Mouse (Mus musculus) urinary bladder, adult 2 months (tissue): ENCODE data around the gene Nrp1. TPM values are rescaled to one million over a fixed set of nuclear protein-coding genes. Genes with fewer than 3 reads are reported as not detected.

ENCODE experiments used
- DNase-seq: peaks from one replicate; pipeline ENCODE4 v3.0.0; 2022; ENCODE audit warnings: low spot score
- polyA plus RNA-seq: library from polyadenylated mRNA; depleted of rRNA; stranded (reverse); fragments of >200 nt; gene quantifications from 2 replicates; pipeline ENCODE4 v1.2.3, GENCODE M21; 2012

Nrp1 gene
- polyA plus RNA-seq, 1 experiment = 23.4 TPM

DNA sequence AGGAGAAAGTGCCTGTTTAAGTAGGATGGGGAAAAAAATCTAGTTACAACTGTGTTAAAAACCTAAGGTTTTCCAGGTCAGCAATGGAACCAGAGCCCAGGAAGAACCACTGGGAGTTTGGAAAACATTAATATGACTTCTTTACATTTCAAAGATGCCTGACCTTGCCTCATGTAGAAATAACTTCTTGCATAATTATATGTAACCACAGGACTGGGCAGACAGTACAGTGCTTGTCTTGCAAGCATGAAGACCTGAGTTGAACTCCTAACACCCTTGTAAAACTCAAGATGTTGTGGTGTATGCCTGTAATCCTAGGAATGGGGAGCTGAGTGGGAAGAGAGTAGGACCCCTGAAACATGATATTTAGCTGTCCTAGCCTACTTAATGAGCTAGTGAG lies 61.6 kb downstream of the Nrp1 start:
- no peak for DNase-seq

DNA sequence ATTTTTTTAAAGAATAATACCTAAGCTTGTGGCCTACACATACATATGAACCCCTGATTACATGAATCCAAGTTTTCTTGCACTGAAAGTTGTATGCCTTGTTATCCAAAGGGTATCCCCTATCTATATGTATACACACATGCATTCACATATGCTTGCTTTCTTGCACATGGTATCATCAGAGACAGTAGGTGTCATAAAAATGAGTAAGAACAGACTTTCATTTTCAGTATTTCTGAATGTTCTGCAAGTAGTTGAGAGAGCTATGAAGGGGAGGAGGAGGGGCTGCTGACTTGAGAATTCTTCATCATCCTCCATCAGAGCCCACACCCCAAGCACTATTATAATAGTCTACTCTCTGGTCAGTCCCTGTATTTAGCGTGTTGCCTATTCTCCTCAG lies 62.0 kb downstream of the Nrp1 start:
- DNase-seq = no peak

DNA sequence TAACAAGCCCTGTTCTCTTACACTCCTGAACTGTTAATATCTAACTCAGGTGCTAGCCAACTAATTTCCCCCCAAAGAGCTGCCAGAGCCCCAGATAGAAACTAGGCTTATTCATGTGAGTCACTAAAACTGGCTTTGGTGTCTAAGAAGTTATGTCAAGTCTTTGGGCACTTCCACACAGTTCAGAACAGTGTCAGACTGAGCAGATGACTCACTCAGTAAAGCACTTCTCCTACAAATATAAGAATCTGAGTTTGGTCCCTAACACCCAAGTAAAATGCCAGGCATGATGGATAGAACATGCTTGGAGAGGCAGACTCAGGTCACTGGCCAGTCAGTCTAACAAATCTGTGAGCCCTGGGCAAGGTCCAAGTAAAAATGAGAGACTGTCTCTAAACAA lies 65.4 kb downstream of the Nrp1 start:
- DNase-seq = no peak

DNA sequence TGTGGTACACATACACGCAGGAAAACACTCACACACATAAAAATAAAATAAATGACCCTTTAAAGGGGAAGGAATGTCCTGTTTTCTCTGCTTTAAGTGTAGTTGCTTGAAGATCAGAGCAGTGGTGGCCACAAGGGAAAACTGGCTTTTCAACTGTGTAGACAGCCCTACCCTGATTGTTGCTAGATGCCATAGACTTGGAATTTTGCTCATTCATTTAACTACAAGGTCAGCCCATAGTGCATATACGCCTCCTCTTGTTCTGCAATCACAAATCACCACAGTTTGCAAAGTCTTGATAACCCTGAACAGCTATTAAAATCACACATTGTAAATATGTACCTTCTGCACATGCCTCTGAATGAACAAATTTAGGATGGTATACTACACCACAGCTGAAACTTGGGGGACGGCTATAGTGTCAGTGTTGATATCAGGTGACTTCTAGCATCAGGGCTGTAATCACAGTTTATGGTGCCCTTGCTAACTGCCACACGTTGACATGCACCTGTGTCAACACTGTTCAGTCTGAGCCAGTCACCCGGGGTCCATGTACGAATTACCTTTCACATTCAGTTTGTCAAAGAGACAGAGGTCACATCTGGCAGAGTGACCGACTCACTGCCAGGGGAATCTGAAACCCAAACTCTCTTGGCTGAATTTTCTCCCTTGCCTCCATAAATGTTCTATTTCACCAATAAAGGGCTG lies 66.4 kb downstream of the Nrp1 start:
- DNase-seq = no peak

DNA sequence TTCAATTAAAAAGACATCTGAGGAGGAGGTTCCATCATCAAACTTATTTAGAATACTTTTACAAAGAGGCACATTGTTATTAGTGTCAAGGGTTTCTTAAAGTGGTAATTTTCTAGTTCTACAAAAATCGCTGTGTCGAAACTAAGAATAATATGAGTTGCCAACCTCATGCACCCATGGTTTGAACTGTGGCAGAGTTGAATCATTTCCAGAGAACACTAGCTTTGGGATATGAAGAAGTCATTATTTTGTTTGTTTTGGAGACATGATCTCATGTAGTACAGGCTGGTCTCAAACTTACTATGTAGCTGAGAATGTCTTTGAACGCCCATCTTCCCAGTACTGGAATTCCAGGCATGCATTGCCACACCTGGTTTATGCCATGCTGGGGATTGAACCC lies 68.7 kb downstream of the Nrp1 start:
- DNase-seq = no peak

DNA sequence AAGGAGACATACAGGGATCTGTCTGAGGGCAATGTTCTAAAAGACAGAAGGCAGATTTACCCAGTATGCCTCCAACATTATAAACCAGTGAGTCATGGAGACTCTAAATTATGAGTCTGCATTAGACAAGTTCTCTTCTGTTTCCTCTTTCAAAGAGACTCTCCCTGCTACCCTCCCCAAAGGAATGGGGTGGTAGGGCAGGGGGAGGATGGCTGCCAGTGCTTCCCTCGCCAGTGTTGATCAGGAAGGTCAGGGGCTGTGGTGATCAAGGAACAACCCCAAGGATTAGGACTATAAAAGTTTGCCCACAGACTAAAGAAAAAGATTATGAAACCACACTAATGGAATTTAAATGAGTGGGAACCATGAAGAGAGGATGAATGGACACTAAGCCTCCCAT lies 70.6 kb downstream of the Nrp1 start:
- no peak for DNase-seq

DNA sequence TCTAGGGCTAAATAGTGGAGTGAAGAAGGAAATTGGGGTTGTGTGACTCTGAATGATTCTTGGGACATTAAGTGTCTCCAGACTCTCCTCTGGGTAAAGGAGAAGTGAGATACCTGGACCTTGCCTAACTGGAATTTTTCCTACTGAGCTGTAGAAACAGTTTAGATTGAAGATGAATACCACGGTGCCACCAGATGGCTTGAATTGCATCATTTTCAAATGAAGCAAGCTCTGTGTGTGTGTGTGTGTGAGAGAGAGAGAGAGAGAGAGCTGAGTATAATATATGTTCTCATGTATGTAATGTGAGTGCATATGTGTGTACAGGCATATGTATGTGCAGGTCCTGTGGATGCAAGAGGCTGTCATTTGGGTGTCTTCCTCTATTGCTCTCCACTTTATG lies 72.7 kb downstream of the Nrp1 start:
- no peak for DNase-seq

DNA sequence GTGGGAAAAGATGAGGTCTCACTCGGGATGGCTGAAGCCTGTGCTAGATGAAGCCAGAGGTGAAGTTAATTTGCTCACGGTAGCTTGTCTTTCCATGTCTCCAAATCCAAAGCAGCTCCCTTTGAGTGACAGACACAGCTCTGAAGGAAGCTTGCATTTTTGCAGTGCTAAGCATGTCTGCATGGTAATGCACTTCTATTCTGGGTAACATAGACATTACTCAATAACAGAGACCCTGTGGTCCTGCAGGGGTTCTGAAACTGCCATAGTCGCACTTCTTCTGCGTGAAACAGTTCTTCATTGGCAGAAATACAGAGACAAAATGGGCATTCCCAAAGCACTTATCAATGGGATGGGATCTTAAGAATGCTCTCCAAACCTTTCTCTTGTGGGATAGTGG lies 77.3 kb downstream of the Nrp1 start:
- no peak for DNase-seq

DNA sequence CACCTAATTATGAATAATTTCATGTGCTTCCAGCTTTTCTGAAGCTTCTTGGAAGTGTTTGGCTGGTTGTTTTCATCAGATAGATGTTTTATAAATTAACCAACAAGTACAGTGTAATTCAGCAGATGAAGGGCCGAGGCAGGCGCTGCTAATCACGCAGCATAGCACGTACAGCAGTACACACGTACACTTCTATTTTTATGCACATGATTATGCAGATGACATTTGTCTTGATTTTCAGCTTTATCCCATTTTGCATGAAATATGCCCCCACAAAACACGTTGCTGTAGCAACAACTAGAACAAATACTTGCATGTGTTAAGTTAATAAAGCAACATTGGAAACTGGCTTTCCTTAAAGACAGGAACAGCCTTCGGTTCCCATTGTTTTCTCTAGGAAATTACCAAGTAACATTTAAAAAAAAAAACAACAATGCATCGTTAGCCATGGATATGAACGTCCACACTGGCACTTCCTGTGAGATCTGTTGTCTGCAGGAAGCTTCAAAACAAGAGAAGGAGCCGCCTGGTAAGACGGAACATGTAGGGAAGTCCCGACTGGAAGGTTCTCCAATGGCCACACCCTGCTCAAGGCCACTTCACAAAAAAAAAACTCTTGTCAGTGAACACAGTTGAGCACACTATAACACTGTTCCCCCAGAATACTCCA lies 78.9 kb downstream of the Nrp1 start:
- no peak for DNase-seq

DNA sequence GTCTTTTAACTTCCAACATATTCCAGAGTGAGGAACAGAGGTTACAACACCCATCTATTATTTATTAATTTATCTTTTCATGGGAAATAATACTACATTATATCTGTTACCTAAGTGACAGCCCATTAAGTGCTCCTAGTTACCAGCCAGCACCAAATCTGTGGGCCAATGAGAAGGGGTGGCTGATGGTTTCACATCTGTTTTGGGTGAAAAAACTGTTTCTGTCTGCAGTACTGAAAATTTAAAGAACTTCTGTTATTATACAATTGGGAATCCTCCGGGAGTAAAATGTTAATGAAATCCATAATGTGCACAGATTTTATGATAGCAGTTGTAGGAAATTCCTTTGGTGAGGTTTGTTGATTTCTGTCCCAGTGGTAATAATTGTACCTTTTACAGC lies 83.0 kb downstream of the Nrp1 start:
- DNase-seq = no peak

DNA sequence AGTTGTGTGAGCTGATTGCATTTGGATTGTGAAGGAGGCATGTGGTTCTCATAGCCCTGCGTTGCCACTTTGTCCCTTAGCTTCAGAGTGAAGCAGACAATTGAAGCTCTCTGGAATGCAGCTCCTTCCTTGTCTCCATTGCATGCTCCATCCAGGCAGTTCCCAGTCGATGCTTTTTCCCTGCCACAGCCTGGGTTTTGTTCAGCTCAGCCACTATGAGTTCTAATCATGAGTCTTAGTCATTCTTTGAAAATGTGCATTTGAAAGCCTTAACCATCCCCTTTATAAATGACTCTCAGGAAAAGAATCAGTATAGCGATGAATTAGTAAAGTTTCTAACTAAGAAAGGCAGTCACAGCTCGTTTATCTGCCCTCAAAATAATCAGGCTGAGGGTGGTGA lies 87.2 kb downstream of the Nrp1 start:
- no peak for DNase-seq

DNA sequence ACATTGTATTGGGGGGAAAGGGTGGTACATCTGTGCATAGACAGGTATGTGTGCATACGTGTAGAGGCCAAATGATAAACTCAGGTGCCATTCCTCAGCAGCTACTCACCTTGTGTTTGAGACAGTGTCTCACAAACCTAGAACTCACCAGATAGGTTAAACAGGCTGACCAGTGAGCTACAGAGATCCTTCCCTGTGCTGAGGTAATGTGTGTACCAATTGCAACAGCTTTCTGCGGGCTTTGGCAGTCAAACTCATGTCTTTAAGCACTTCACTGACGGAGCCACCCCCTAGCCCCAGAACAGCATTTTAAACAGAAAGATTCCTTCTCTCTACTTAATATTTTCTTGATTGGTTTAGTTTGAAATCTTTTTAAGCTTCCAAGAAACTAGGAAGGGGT lies 88.2 kb downstream of the Nrp1 start:
- no peak for DNase-seq

DNA sequence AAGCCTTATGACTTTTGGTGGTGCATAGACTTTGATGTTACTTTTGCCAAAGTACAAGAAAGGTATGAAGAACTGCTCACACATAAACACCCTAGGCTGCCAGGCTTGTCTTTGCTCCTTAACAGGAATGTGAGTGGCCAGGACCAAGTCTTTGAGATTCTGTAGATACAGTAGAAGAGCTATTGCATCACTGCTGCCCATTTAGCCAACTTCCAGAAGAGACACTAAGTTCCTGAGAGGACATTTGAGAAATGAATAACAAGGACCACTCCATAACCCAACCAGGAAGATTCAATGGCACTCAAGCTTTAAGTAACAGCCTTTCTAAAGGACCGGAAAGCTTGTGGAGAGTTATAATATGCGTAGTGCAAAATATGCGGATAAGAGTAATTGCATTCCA lies 88.9 kb downstream of the Nrp1 start:
- no peak for DNase-seq

DNA sequence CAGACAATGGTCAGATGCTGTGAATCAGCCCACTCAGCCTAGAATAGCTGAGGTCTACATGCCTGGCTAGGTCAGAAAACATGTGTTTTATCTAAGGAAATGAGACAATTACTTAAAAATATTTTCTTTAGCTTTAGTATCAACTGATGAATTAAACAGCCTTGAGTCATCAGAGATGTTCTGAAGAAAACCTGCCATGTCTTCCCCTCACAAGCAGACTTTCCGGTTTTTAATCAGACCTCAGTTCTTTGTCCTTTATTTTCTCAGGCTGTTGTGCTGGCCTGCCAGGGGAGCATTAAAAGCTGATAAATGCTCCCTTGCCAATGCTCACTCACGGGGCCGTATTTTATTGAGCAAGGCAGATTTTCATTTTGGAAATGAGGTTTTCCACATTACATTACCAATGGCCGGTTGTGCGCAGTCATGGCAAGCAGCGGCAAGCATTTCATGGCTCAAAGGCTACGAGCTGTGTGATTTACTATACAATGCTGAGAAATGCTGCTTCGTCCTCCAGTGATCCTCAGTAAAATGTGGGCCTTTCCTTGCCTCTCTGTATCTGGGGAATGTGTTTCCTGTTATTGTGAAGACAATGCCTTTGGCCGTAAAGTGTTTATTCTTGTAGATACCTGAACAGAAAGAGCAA lies 92.1 kb downstream of the Nrp1 start:
- DNase-seq = no peak

DNA sequence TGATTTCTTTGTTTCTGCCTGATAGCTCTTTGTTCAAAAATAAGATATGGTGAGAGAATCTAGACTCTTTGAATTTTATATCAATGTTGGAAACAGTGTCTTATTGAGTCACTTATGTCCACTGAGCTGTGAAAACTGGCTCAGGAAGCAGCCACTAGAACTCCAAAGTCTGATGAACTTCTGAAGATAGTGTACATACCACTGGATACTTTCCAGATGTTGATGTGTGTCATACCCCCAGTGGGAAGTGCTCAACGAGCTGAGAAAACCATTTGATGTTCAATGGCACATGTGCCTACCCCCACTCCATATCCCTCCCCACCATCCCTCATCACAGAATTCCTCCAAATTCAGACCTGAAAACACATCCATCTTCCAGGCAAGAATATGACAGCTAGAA lies 92.7 kb downstream of the Nrp1 start:
- DNase-seq = no peak

DNA sequence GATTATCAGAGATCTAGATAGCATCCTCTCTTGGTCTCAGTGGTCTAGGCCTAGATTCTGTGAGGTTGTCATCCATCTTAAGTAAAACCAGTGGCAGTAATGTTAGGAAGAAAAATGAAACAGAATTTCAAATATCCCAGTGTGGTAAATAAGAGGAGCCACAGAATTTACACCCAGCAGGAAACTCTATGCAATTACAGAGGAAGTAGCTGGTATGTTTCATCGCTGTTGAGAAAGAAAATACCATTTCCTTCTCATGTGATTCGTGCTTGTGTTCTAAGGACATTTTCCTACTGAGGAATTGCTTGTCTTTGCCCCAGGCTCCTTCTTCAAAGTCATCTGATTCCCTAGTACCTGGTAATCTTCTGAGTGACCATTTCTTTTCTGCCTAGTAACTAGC lies 95.1 kb downstream of the Nrp1 start:
- DNase-seq = no peak

DNA sequence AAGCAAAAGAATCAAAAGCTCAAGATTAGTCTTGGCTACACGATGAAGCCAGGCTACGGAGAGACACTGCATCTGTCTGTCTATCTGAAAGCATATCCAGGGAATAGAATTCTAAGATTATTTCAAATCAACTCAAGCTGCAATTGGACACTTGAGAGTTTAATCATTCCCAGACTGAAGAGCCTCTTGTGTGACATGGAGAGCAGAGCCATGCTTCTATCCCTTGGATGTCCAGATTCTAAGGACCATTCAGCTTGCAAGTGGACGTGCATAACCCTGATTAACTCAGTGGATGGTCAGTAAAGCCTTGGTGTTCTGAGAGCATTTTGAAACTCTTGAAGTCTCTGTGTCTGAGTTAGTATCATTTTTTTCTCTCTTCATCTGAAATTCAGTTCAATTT lies 95.6 kb downstream of the Nrp1 start:
- no peak for DNase-seq

DNA sequence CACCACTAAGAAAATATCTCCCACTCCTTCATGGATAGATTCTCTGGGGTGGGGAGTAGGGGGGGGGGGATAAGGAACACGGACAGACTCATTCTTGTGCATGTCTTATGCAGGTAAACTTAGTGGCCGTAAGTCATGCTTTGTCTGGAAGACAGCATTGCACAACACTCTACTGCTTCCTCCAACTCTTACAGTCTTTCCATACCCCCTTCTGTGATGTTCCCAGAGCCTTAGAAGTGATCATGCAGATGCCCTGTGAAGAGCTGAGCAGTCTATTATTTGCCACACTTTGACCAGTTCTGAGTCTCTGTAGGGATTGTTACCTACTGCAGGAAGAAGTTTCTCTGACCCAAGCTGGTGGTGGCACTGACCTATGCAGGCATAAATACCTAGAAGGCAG lies 98.9 kb downstream of the Nrp1 start:
- DNase-seq = no peak

DNA sequence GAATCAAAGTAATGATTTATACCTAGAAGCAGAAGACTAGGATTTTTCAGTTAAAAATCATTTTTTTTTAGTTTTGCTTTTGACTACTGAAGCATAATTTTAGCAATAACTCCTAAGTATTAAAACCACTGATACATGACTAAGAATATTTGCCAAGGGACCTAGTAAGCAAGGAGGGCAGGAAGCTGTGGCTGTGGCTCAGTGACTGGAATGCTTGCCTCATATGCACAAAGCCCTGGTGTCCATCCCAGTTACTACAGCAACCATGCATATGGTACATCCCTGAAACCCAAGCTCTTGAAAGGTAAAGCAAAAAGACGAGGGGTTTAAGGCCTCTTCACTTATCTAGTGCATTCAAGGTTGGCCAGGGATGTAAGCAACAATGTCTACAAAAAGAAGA lies 101.3 kb downstream of the Nrp1 start:
- no peak for DNase-seq

DNA sequence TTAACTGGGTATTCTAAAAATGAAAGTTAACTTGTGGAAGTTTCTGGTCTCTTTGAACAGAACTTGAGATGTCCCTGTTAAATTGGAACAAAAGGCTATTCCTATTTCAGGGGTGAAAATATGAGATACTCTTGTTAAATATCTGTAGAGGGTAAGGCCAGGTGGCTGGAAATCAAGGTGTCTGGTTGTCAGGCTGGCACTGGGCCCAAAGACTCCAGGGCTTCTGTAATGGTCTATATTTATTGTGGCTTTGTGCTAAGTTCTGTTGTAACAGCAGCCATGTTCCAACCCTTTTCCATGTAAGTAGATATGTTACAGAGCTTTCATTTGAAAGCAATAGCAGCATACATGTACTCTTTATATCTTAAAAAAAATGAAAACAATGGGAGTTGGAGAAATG lies 103.3 kb downstream of the Nrp1 start:
- no peak for DNase-seq

DNA sequence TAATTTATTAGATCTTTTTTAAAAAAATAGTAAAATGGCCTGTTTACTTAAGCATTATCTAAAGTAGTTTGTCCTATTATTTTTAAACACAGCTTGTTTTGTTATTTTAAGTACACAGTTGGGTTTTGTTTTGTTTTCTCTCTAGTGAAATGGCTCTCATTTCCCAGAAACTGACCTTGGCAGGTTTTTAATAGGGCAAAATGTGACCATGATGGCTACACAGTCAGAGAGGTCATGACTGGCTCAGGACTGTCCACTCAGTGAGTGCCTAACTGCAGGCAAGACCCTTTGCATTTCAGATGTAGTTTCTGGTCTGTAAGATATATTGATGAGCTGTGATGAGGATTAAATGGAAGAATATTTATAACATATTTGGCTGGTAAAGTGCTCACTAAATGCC lies 104.8 kb downstream of the Nrp1 start:
- DNase-seq = no peak

DNA sequence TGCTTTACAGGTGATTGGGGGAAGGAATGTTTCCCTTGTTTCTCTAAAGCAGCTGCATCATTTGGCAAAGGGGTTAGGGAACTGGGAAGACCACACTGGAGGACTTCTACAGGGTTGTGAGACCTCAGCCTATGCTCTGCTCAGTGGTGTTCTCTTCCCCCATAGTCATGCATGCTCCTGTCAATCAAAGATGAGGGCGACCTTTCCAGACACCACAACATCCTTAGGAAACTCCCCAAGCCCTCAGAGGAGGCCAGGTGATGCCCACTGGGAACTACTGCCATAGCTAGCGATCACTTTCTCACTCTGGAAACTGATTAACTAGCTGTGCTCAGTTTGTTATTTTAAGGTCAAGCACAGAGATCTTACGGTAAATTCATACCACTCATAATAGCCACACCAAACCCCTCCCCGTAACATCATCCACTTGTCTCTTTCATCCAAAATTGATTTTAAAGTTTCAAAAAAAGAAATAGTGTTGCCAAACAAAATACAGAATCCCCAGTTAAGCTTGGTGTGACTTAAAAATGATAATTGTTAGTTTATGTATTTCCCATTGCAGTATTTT lies 105.7 kb downstream of the Nrp1 start:
- no peak for DNase-seq

DNA sequence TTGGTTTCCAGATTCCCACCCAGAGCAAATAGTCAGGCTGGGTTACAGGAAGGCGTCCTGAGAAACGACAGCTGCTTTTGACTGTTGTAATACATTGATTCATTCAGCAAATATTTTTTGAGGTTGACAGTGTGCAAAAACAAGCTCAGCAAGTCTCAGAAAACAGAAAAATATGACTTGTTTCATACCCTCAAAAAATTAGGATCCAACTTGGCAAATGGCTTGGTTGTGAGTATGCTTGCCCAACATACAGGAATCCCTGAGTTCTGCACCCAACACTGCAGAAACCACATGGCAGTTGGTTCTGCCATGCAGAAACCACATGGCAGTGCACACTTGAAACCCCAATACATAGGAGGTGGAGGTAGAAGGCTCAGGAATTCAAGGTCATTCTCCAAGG lies 107.1 kb downstream of the Nrp1 start:
- no peak for DNase-seq
